Mouse (Mus musculus) MEL (cell line): Measurements from ENCODE around the gene Rhoh. TPM values are rescaled to one million over a fixed set of nuclear protein-coding genes. Genes with fewer than 3 reads are reported as not detected.

Experiments
- DNase-seq: peaks from one replicate; pipeline ENCODE4 v3.0.0; 2011; ENCODE audit warnings: low read depth, low spot score
- H3K27ac ChIP-seq: 2 replicates; pipeline ENCODE4 v1.5.1; 2012; ENCODE audit warnings: low read depth, mild to moderate bottlenecking, control low read depth, low read length, moderate library complexity; ENCODE audit not compliant: control insufficient read depth
- H3K27me3 ChIP-seq, 2 experiments: fragments of 150-350 bp in 1 of 2; sonication (generic) in 1 of 2; 2 replicates each; pipeline ENCODE4 v1.6.1; 2012; ENCODE audit warnings: low read length in 2 of 2, mild to moderate bottlenecking in 2 of 2, improper control_type of control experiment in 1 of 2, moderate library complexity in 1 of 2; ENCODE audit not compliant: insufficient read depth in 2 of 2, control insufficient read depth in 1 of 2
- H3K36me3 ChIP-seq, 2 experiments: 2 replicates each; pipeline ENCODE4 v1.6.1; 2012 to 2014; ENCODE audit warnings: low read length in 2 of 2, improper control_type of control experiment in 1 of 2, inconsistent platforms in 1 of 2, mild to moderate bottlenecking in 1 of 2; ENCODE audit not compliant: insufficient read depth in 2 of 2, control insufficient read depth in 1 of 2
- H3K4me1 ChIP-seq, 2 experiments: fragments of 150-350 bp in 1 of 2; sonication (generic) in 1 of 2; 2 replicates each; pipeline ENCODE4 v1.6.1; 2012; ENCODE audit warnings: low read length in 2 of 2, improper control_type of control experiment in 1 of 2, mild to moderate bottlenecking in 1 of 2; ENCODE audit not compliant: insufficient read depth in 2 of 2, control insufficient read depth in 1 of 2
- H3K4me3 ChIP-seq, 2 experiments: fragments of 150-350 bp in 1 of 2; sonication (generic) in 1 of 2; 2 replicates each; pipeline ENCODE4 v1.5.1; 2012; ENCODE audit warnings: low read depth in 2 of 2, low read length in 2 of 2, mild to moderate bottlenecking in 2 of 2, moderate library complexity in 2 of 2, control low read depth in 1 of 2, improper control_type of control experiment in 1 of 2; ENCODE audit not compliant: control insufficient read depth in 1 of 2, insufficient read depth in 1 of 2
- H3K79me2 ChIP-seq: 2 replicates; pipeline ENCODE4 v1.6.1; 2012; ENCODE audit warnings: mild to moderate bottlenecking, low read length, moderate library complexity; ENCODE audit not compliant: control insufficient read depth, poor library complexity, insufficient read depth
- H3K9ac ChIP-seq: 2 replicates; pipeline ENCODE4 v1.6.1; 2012; ENCODE audit warnings: low read depth, mild to moderate bottlenecking, control low read depth, low read length, moderate library complexity; ENCODE audit not compliant: control insufficient read depth, poor library complexity, severe bottlenecking
- H3K9me3 ChIP-seq: fragments of 150-350 bp; sonication (generic); replicated peaks from 2 replicates; pipeline ENCODE4 v1.6.1; 2012; ENCODE audit warnings: mild to moderate bottlenecking, low read length, improper control_type of control experiment, moderate library complexity; ENCODE audit not compliant: insufficient read depth
- CHD2 ChIP-seq: IDR thresholded peaks from 2 replicates; pipeline ENCODE4 v1.6.1; 2011; ENCODE audit warnings: low read length, improper control_type of control experiment
- CTCF ChIP-seq, 3 experiments: IDR thresholded peaks in 2 of 3; conservative IDR thresholded peaks in 1 of 3; 2 replicates each; pipeline ENCODE4 v1.5.1; 2011 to 2012; ENCODE audit warnings: low read length in 3 of 3, low read depth in 2 of 3, mild to moderate bottlenecking in 2 of 3, improper control_type of control experiment in 1 of 3, inconsistent platforms in 1 of 3, mixed read lengths in 1 of 3, moderate library complexity in 1 of 3; ENCODE audit not compliant: control insufficient read depth in 1 of 3, insufficient read depth in 1 of 3, poor library complexity in 1 of 3, severe bottlenecking in 1 of 3
- E2F4 ChIP-seq: IDR thresholded peaks from 2 replicates; pipeline ENCODE4 v1.6.1; 2011; ENCODE audit warnings: low read depth, low read length, improper control_type of control experiment, borderline replicate concordance
- GABPA ChIP-seq: IDR thresholded peaks from 2 replicates; pipeline ENCODE4 v1.6.1; 2012; ENCODE audit warnings: low read depth, mild to moderate bottlenecking, inconsistent platforms, low read length, improper control_type of control experiment, moderate library complexity
- JUND ChIP-seq: IDR thresholded peaks from 2 replicates; pipeline ENCODE4 v1.6.1; 2011; ENCODE audit warnings: low read depth, mild to moderate bottlenecking, improper control_type of control experiment, low read length
- KAT2A ChIP-seq: conservative IDR thresholded peaks from 2 replicates; pipeline ENCODE4 v1.6.1; 2012; ENCODE audit warnings: low read depth, low read length, improper control_type of control experiment, inconsistent platforms
- MAFK ChIP-seq: IDR thresholded peaks from 2 replicates; pipeline ENCODE4 v1.6.1; 2011; ENCODE audit warnings: low read depth, mild to moderate bottlenecking, low read length, improper control_type of control experiment, borderline replicate concordance
- MAX ChIP-seq: IDR thresholded peaks from 2 replicates; pipeline ENCODE4 v1.6.1; 2011; ENCODE audit warnings: low read length, improper control_type of control experiment
- MAZ ChIP-seq: IDR thresholded peaks from 2 replicates; pipeline ENCODE4 v1.6.1; 2012; ENCODE audit warnings: low read depth, mild to moderate bottlenecking, inconsistent platforms, low read length, improper control_type of control experiment
- MEF2A ChIP-seq: IDR thresholded peaks from 2 replicates; pipeline ENCODE4 v1.6.1; 2014; ENCODE audit warnings: low read depth, mild to moderate bottlenecking, inconsistent platforms, low read length, improper control_type of control experiment; ENCODE audit not compliant: poor library complexity, insufficient replicate concordance, severe bottlenecking; ENCODE audit errors: extremely low read depth
- MYC ChIP-seq: IDR thresholded peaks from 2 replicates; pipeline ENCODE4 v1.6.1; 2011; ENCODE audit warnings: low read depth, mild to moderate bottlenecking, low read length, improper control_type of control experiment, moderate library complexity
- NRF1 ChIP-seq: IDR thresholded peaks from 2 replicates; pipeline ENCODE4 v1.6.1; 2014; ENCODE audit warnings: low read depth, mild to moderate bottlenecking, inconsistent platforms, low read length, improper control_type of control experiment, moderate library complexity; ENCODE audit not compliant: poor library complexity, insufficient read depth, severe bottlenecking
- POLR2A ChIP-seq, 2 experiments: IDR thresholded peaks; 2 replicates each; pipeline ENCODE4 v1.6.1; 2011 to 2012; ENCODE audit warnings: low read length in 2 of 2, mild to moderate bottlenecking in 2 of 2, control low read depth in 1 of 2, improper control_type of control experiment in 1 of 2, low read depth in 1 of 2, moderate library complexity in 1 of 2; ENCODE audit not compliant: control insufficient read depth in 1 of 2, insufficient read depth in 1 of 2, poor library complexity in 1 of 2
- POLR2AphosphoS5 ChIP-seq: IDR thresholded peaks from 2 replicates; pipeline ENCODE4 v1.6.1; 2012; ENCODE audit warnings: low read depth, borderline replicate concordance, mild to moderate bottlenecking, inconsistent platforms, low read length, moderate library complexity, mixed read lengths
- RAD21 ChIP-seq: IDR thresholded peaks from 2 replicates; pipeline ENCODE4 v1.6.1; 2011; ENCODE audit warnings: mild to moderate bottlenecking, low read depth, low read length, improper control_type of control experiment
- RCOR1 ChIP-seq: IDR thresholded peaks from 2 replicates; pipeline ENCODE4 v1.6.1; 2012; ENCODE audit warnings: low read depth, mild to moderate bottlenecking, inconsistent platforms, low read length, improper control_type of control experiment
- TCF12 ChIP-seq: IDR thresholded peaks from 2 replicates; pipeline ENCODE4 v1.6.1; 2014; ENCODE audit warnings: low read depth, mild to moderate bottlenecking, inconsistent platforms, low read length, improper control_type of control experiment, moderate library complexity
- USF1 ChIP-seq: IDR thresholded peaks from 2 replicates; pipeline ENCODE4 v1.6.1; 2014; ENCODE audit warnings: low read depth, mild to moderate bottlenecking, inconsistent platforms, low read length, improper control_type of control experiment, moderate library complexity
- USF2 ChIP-seq, 2 experiments: IDR thresholded peaks; 2 replicates each; pipeline ENCODE4 v1.6.1; 2011 to 2012; ENCODE audit warnings: improper control_type of control experiment in 2 of 2, low read length in 2 of 2, borderline replicate concordance in 1 of 2, inconsistent platforms in 1 of 2, low read depth in 1 of 2, mild to moderate bottlenecking in 1 of 2; ENCODE audit not compliant: insufficient read depth in 1 of 2
- ZC3H11A ChIP-seq: IDR thresholded peaks from 2 replicates; pipeline ENCODE4 v1.6.1; 2012; ENCODE audit warnings: low read depth, mild to moderate bottlenecking, inconsistent platforms, low read length, improper control_type of control experiment
- ZKSCAN1 ChIP-seq: IDR thresholded peaks from 2 replicates; pipeline ENCODE4 v1.6.1; 2012; ENCODE audit warnings: low read depth, mild to moderate bottlenecking, inconsistent platforms, low read length, improper control_type of control experiment, moderate library complexity
- polyA plus RNA-seq, 2 experiments: library from polyadenylated mRNA; stranded (reverse) in 1 of 2; unstranded in 1 of 2; fragments of >175 nt in 1 of 2; fragments of >200 nt in 1 of 2; gene quantifications; 2 replicates each; pipeline versions ENCODE4 v1.2.1 to v1.2.4; 2012; ENCODE audit warnings: low replicate concordance in 2 of 2, low read depth in 1 of 2; ENCODE audit not compliant: insufficient read length in 2 of 2, insufficient read depth in 1 of 2, missing spikeins in 1 of 2
- total RNA-seq: library from RNA; depleted of rRNA; stranded (reverse); fragments of 300-350 nt; gene quantifications from 2 replicates; pipeline ENCODE4 v1.2.3, GENCODE M21; 2012

The Rhoh gene
- total and polyA plus RNA-seq, 3 experiments = 0.15 to 0.31 TPM; not detected in 1

DNA sequence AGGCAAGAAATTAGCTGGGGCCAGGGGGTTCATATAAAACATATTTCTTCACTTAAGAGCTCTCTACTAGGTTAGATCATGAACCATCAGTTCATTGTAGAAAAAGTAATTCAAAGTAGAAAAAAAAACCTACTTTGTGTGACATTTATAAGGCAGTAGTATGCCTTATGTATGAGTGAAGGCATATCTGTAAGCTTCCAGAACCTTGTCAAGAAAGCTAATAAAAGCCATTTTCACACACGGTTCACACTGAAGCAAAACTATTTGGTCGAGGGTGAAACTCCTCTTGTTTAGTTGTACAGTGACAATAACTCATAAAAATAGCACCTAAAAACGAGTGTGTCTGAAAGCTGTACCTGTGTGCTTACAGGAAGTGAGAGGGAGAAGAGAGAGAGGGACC lies 5.4 kb upstream of the Rhoh start:
- Histone ChIP-seq H3K36me3 (peaks cover 0 to 11% of the 10 kb centered on the region in 2 experiments; a peak in 2 of 4 replicates), H3K9ac (no peak overlapping the region), H3K9me3 (no peaks in the 10 kb centered on the region), H3K79me2 (no peaks in the 10 kb centered on the region), H3K4me1 (peaks cover 0 to 18% of the 10 kb centered on the region in 2 experiments; a peak in 3 of 4 replicates), H3K27me3 (no peaks in the 10 kb centered on the region), H3K27ac (no peak overlapping the region), H3K4me3 (no peak overlapping the region)
- no peak for DNase-seq
- TF ChIP-seq MAZ = no peak
- no peak for TF ChIP-seq CHD2
- no peak for TF ChIP-seq MYC
- no peak for TF ChIP-seq MEF2A
- TF ChIP-seq JUND = no peak
- no peak for TF ChIP-seq CTCF (IDR thresholded peaks at IDR 0.05 in 2 of 3, conservative IDR thresholded peaks at IDR 0.05 in 1 of 3; ENCODE audit: control insufficient read depth in 1 of 3, insufficient read depth in 1 of 3, low read depth in 2 of 3, low read length in 3 of 3, poor library complexity in 1 of 3, severe bottlenecking in 1 of 3)
- no peak for TF ChIP-seq KAT2A
- no peak for TF ChIP-seq RCOR1
- TF ChIP-seq ZC3H11A = no peak
- no peak for TF ChIP-seq USF2 (IDR thresholded peaks at IDR 0.05; ENCODE audit: borderline replicate concordance in 1 of 2, insufficient read depth in 1 of 2, low read depth in 1 of 2, low read length in 2 of 2)
- no peak for TF ChIP-seq POLR2A (IDR thresholded peaks at IDR 0.05; ENCODE audit: control insufficient read depth in 1 of 2, insufficient read depth in 1 of 2, low read depth in 1 of 2, low read length in 2 of 2, poor library complexity in 1 of 2)
- no peak for TF ChIP-seq E2F4
- no peak for TF ChIP-seq USF1
- no peak for TF ChIP-seq RAD21
- TF ChIP-seq TCF12 = no peak
- TF ChIP-seq POLR2AphosphoS5 = no peak
- TF ChIP-seq GABPA = no peak
- TF ChIP-seq NRF1 = no peak
- no peak for TF ChIP-seq MAFK

DNA sequence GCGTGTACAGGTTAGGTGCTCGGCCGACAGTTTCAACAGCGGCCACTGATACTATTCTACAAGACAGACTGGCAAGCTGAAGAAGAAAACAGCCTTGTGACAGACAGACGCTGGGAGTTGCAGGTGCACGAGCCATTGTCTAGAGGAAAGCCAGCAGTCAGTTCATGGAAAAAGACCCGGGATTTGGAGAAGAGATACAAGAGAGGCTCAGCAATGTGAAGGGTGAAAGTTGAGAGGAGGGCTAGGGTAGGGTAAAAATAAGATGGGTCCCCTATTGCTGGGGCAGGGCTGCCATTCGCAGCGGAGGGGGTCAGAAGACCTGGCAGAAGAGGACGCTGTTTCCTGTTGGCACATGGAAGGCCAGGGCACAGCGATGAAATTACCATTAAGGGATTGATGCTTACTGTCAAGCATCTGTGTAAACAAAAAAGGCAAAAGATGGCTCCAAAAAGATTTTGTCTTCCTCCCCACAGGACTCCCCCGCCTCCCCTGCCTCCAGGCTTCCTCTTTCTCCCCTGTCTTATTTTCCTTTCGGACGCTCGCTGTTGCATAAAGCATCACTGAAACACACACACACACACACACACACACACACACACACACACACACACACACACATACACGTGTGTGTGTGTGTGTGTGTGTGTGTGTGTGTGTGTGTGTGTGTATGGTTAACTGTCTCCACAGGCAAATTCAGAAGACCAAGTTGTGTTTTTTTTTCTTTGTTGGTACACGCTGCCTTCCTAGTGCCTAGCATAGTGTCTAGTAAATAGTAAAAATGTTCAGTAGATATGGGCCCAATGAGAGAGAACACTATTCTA lies 4.2 kb upstream of the Rhoh start:
- H3K27me3 ChIP-seq = no peaks in the 10 kb centered on the region
- no peak overlapping the region for H3K9ac ChIP-seq
- H3K9me3 ChIP-seq = no peaks in the 10 kb centered on the region
- peaks cover 0 to 26% of the 10 kb centered on the region in 2 experiments; a peak in 3 of 4 replicates for H3K4me1 ChIP-seq
- no peak for TF ChIP-seq ZKSCAN1
- TF ChIP-seq CHD2 = no peak
- TF ChIP-seq TCF12 = no peak
- TF ChIP-seq MAX = no peak
- no peak overlapping the region for H3K4me3 ChIP-seq
- no peaks in the 10 kb centered on the region for H3K79me2 ChIP-seq
- H3K27ac ChIP-seq = no peak overlapping the region
- peaks cover 0 to 13% of the 10 kb centered on the region in 2 experiments; a peak in 2 of 4 replicates for H3K36me3 ChIP-seq
- no peak for DNase-seq
